Mouse (Mus musculus) stomach, postnatal 0 days (tissue): ENCODE results near the gene Timeless. TPM values are rescaled to one million over a fixed set of nuclear protein-coding genes. Genes with fewer than 3 reads are reported as not detected.
"Not testable (repeated sequence)": the region's sequence is repeated elsewhere in the genome, so short reads cannot be mapped to it uniquely, and the experiment has no call there.

Experiments
- ATAC-seq: fragments of 200-750 bp; cut with Nextera tagmentation; 2 replicates; pipeline ENCODE4 v1.8.0; 2017; ENCODE audit not compliant: low FRiP score, low TSS enrichment
- DNase-seq: peaks from one replicate; pipeline ENCODE4 v3.0.0-alpha.2; 2016; ENCODE audit warnings: low spot score
- H3K27ac ChIP-seq: fragments of 300-500 bp; sonication (generic); replicated peaks from 2 replicates; pipeline ENCODE4 v1.5.1; 2014; ENCODE audit warnings: mild to moderate bottlenecking, control low read depth
- H3K27me3 ChIP-seq: fragments of 300-500 bp; sonication (generic); 2 replicates; pipeline ENCODE4 v1.6.1; 2014; ENCODE audit warnings: low read length; ENCODE audit not compliant: control insufficient read depth, insufficient read depth
- H3K36me3 ChIP-seq: fragments of 300-500 bp; sonication (generic); 2 replicates; pipeline ENCODE4 v1.6.1; 2014; ENCODE audit warnings: low read length, mixed read lengths; ENCODE audit not compliant: control insufficient read depth, insufficient read depth
- H3K4me1 ChIP-seq: fragments of 300-500 bp; sonication (generic); replicated peaks from 2 replicates; pipeline ENCODE4 v1.6.1; 2014; ENCODE audit warnings: antibody characterized with exemption; ENCODE audit not compliant: control insufficient read depth, insufficient read depth
- H3K4me2 ChIP-seq: fragments of 300-500 bp; sonication (generic); replicated peaks from 2 replicates; pipeline ENCODE4 v1.6.1; 2014; ENCODE audit warnings: low read depth, mild to moderate bottlenecking, control low read depth, moderate library complexity
- H3K4me3 ChIP-seq: fragments of 300-500 bp; sonication (generic); 2 replicates; pipeline ENCODE4 v1.5.1; 2014; ENCODE audit warnings: low read depth, low read length, control low read depth
- H3K9ac ChIP-seq: fragments of 300-500 bp; sonication (generic); 2 replicates; pipeline ENCODE4 v1.6.1; 2014; ENCODE audit warnings: mild to moderate bottlenecking, low read length, control low read depth, mixed read lengths
- H3K9me3 ChIP-seq: fragments of 300-500 bp; sonication (generic); 2 replicates; pipeline ENCODE4 v1.6.1; 2016; ENCODE audit warnings: low read length; ENCODE audit not compliant: control insufficient read depth
- CTCF ChIP-seq: IDR thresholded peaks from 2 replicates; pipeline ENCODE4 v1.5.1; 2016; ENCODE audit warnings: antibody characterized with exemption, low read depth, mild to moderate bottlenecking, moderate library complexity
- EP300 ChIP-seq: optimal IDR thresholded peaks from 2 replicates; pipeline ENCODE3; 2016; ENCODE audit warnings: antibody characterized with exemption
- WGBS: fragments of 180-500 bp; shearing (Covaris S2); extraction: QIAGEN DNeasy Blood & Tissue Kit; methylation state at CpG from one replicate; pipeline ENCODE4 v1.1.7; 2014; 5-methylcytosine and 5-hydroxymethylcytosine counted together
- polyA plus RNA-seq: library from polyadenylated mRNA; unstranded; fragments of >200 nt; fragmentation: Nextera tagmentation; extraction: Ambion mirVana; gene quantifications from 2 replicates; pipeline ENCODE4 v1.2.1, GENCODE M21; 2015

The Timeless gene
- polyA plus RNA-seq, 1 experiment from 2014 or later, result 10.5 TPM

DNA sequence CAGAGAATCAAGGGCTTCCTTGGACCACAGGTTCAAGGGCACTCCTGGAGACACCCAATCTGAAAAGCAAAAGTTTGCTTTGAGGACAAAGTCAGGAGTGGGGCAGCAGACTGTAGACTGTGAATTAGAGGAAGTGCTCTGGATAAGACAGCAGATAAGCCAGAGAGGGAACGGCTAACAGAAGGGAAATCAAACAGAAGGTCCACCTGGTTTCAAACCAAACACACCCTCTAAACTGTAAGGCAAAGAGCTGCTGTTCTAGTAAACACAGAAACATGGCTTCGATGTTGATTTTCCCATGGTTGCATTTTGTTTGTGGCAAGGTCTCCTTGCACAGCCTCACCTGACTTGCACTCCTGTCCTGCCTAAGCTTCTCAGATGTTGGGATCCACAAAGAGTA lies 40.4 kb upstream of the Timeless start:
- Histone ChIP-seq H3K27ac (no peak overlapping the region), H3K27me3 (no peaks in the 10 kb centered on the region), H3K9me3 (no peaks in the 10 kb centered on the region), H3K4me1 (0 out of 2 replicates have a peak, but pooled peaks cover 4% of the 10 kb centered on the region), H3K4me2 (no peak overlapping the region), H3K4me3 (no peak overlapping the region), H3K36me3 (no peaks in the 10 kb centered on the region), H3K9ac (no peak overlapping the region)
- no peak for DNase-seq
- WGBS, result 45% methylated on average over 2 of the region's 2 CpGs
- no peak for ATAC-seq
- no peak for TF ChIP-seq CTCF
- TF ChIP-seq EP300, result no peak

DNA sequence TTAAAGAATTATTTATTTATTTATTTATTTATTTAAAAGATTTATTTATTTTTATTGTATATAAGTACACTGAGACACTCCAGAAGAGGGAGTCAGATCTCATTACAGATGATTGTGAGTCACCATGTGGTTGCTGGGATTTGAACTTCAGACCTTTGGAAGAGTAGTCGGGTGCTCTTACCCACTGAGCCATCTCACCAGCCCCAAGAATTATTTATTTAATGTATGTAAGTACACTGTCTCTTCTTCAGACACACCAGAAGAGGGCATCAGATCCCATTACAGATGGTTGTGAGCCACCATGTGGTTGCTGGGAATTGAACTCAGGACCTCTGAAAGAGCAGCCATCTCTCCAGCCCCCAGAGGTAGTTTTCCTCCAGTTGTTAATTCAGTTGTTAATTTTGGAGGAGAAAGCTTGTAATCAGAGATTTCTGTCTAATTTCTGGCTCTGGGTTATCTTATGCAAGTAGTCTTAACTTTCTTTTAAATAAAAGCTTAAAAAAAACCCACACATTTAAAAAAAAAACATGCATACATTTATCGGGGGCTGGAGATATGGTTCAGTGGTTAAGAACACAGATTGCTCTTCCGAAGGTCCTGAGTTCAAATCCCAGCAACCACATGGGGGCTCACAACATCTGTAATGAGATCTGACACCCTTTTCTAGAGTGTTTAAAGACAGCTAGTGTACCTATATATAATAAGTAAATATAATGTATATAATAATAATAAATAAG lies 39.7 kb upstream of the Timeless start:
- H3K4me2 ChIP-seq, H3K27me3 ChIP-seq, ATAC-seq, H3K4me3 ChIP-seq, H3K4me1 ChIP-seq, H3K27ac ChIP-seq, DNase-seq, H3K9me3 ChIP-seq, H3K36me3 ChIP-seq, H3K9ac ChIP-seq: not testable (repeated sequence)
- 0 out of 2 replicates have a peak, but pooled peaks have one; percentile 2 for TF ChIP-seq CTCF
- 89% methylated on average over 3 of the region's 3 CpGs for WGBS

DNA sequence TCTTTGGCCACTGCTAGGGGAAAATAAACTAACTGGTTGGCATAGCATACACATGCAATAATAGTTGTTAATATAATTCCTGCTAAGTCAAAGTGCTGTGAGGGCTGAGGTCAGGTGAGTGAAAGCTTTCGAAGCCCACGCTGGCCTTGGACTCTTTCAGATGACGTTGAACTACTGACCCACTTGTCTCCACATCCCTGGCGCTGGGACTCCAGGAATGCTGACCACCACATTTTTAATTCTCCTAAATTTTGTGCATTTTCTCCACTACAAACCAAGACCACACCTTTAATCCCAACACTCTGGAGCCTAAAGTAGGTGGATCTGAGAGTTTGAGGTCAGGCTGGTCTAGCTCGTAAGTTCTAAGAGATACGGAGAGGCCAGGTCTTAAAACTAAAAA lies 38.8 kb upstream of the Timeless start:
- DNase-seq, result no peak
- Histone ChIP-seq H3K36me3 (no peaks in the 10 kb centered on the region), H3K9ac (no peak overlapping the region), H3K4me1 (0 out of 2 replicates have a peak, but pooled peaks cover 4% of the 10 kb centered on the region), H3K27me3 (no peaks in the 10 kb centered on the region), H3K27ac (no peak overlapping the region), H3K9me3 (no peaks in the 10 kb centered on the region), H3K4me3 (no peak overlapping the region), H3K4me2 (no peak overlapping the region)
- ATAC-seq, result no peak
- WGBS, result 93% methylated on average over 6 of the region's 6 CpGs
- no peak for TF ChIP-seq EP300
- TF ChIP-seq CTCF, result no peak

DNA sequence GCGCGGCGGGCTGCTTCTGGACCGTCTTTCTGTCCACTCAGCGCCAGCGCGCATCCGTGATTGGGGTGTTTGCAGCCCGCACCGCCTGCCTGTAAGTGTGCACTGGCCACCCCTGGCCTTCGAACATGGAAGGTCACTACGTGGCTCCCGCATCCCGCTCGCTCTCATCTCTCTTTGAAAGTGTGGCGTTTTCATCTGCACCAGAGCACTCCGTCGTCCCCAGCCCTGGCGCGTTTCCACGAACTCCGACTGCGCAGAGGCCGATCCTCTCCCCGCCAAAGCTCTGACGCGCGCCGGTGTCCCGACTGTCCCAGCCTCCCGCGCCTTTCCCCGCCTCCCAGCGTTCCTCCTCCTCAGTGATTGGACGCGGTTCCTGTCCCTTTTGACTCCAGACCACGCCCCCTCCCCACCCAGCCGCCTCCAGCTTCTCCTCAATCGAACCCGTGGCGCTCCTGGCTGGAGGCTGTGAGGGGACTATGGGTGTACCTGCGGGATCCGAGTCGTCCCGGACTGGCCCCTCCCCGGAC lies 37.8 kb upstream of the Timeless start, which contains the start of gene Gls2:
Gene Gls2, plus strand, starts transcription at position 434 of the 527 bp plus-strand sequence.
- peak within 1 kb of the TSS; percentile 62 for H3K9ac ChIP-seq
- WGBS, result under 1% methylated on average over 45 of the region's 46 CpGs
- no peaks in the 10 kb centered on the region for H3K36me3 ChIP-seq
- H3K9me3 ChIP-seq, result no peaks in the 10 kb centered on the region
- no peaks in the 10 kb centered on the region for H3K27me3 ChIP-seq
- TF ChIP-seq CTCF, result no peak
- TF ChIP-seq EP300, result no peak
- H3K4me2 ChIP-seq, result peak within 1 kb of the TSS; percentile 99
- 0 out of 2 replicates have a peak, but pooled peaks cover 4% of the 10 kb centered on the region for H3K4me1 ChIP-seq
- 0 out of 2 replicates have a peak within 1 kb of the TSS, but pooled peaks have one; percentile 40 for H3K27ac ChIP-seq
- peak; percentile 97 for DNase-seq
- peak within 1 kb of the TSS; percentile 63 for H3K4me3 ChIP-seq
- ATAC-seq, result peak; percentile 97

DNA sequence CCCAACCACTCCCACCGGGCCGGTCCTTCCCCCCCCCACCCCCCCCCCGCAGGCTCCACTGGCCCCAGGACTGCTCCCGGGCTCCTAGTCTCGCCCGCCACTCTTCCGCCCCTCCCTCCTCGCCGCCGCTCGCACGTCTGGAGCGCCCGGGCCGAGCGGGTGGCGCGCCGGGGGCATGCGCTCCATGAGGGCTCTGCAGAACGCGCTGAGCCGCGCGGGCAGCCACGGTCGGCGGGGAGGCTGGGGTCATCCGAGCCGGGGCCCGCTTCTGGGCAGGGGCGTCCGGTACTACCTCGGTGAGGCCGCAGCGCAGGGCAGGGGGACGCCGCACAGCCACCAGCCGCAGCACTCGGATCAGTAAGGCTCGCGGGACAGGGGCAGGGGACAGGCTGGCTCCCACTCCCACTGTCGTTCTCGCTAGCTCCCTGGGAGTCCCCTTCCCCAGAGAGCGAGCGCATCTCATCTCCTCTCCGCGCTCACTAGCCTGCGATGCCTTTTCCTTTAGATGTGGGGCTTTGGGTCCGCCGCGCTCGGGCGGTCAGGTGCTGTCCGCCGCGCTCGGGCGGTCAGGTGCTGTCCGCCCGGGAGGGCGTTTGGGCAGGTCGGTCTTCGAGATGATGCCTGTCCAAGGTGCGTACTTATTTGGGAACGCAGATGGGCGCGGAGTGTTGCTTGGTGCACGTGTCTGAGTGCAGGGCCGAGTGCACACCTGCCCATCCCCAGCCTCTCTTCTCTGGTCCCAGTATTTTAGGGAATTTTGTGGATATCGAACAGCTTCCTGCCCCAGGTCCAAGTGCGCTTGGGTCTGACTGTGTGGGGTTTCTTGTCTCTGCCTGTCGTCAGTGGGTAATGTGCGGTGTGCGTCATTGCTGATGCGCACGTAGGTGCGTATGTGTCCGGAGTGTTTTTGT lies 37.1 kb upstream of the Timeless start:
- peak overlapping the region; percentile 99 for H3K4me2 ChIP-seq
- H3K27ac ChIP-seq, result no peak overlapping the region
- no peak for DNase-seq
- 0 out of 2 replicates have a peak, but pooled peaks cover 4% of the 10 kb centered on the region for H3K4me1 ChIP-seq
- 2% methylated on average over 61 of the region's 79 CpGs for WGBS
- no peaks in the 10 kb centered on the region for H3K27me3 ChIP-seq
- peak overlapping the region; percentile 62 for H3K9ac ChIP-seq
- H3K36me3 ChIP-seq, result no peaks in the 10 kb centered on the region
- H3K4me3 ChIP-seq, result peak overlapping the region; percentile 63
- no peaks in the 10 kb centered on the region for H3K9me3 ChIP-seq
- peak; percentile 86 for ATAC-seq
- no peak for TF ChIP-seq CTCF
